Mouse (Mus musculus): ENCODE measurements around the gene Tomm22.
"Not testable (repeated sequence)": the region's sequence is repeated elsewhere in the genome, so short reads cannot be mapped to it uniquely, and the experiment has no call there.

The Tomm22 gene

GRCm38 (mm10) chr15:79670249-79670971 lies at the start of gene Tomm22:
Tomm22 (plus strand) TSS chr15:79670861.
- DNase-seq (ENCODE audit: extremely low spot score): peak; percentile 88

GRCm38 (mm10) chr15:79630471-79630870 lies 40.2 kb upstream of the Tomm22 start:
- no peak for DNase-seq (ENCODE audit: extremely low spot score)

GRCm38 (mm10) chr15:79641135-79641817 lies 29.4 kb upstream of the Tomm22 start:
- DNase-seq (ENCODE audit: extremely low spot score): no peak

GRCm38 (mm10) chr15:79645483-79645882 lies 25.2 kb upstream of the Tomm22 start:
- DNase-seq (ENCODE audit: extremely low spot score): no peak

- DNase-seq (ENCODE audit: extremely low spot score): no peak
Observed at GRCm38 (mm10) chr15:79648130-79648529, 22.5 kb upstream of the Tomm22 start.

GRCm38 (mm10) chr15:79650569-79650968 lies 20.1 kb upstream of the Tomm22 start:
- peak; percentile 43 for DNase-seq (ENCODE audit: extremely low spot score)

- no peak for DNase-seq (ENCODE audit: extremely low spot score)
Observed at GRCm38 (mm10) chr15:79651481-79651880, 19.2 kb upstream of the Tomm22 start.

GRCm38 (mm10) chr15:79656451-79656850 lies 14.2 kb upstream of the Tomm22 start:
- DNase-seq (ENCODE audit: extremely low spot score): no peak

- peak; percentile 77 for DNase-seq (ENCODE audit: extremely low spot score)
Observed at GRCm38 (mm10) chr15:79657837-79658530, 12.7 kb upstream of the Tomm22 start.

GRCm38 (mm10) chr15:79658531-79659375 lies 11.9 kb upstream of the Tomm22 start, which contains the start of the genes Fam227a and Cby1:
Fam227a (minus strand) TSS chr15:79658956.
Cby1 (plus strand) TSS chr15:79659199.
- peak; percentile 98 for DNase-seq (ENCODE audit: extremely low spot score)

GRCm38 (mm10) chr15:79661852-79662251 lies 8.8 kb upstream of the Tomm22 start:
- peak; percentile 22 for DNase-seq (ENCODE audit: extremely low spot score)

GRCm38 (mm10) chr15:79664666-79665065 lies 6.0 kb upstream of the Tomm22 start:
- DNase-seq (ENCODE audit: extremely low spot score): no peak

GRCm38 (mm10) chr15:79669195-79669594 lies 1.5 kb upstream of the Tomm22 start:
- DNase-seq (ENCODE audit: extremely low spot score): no peak

GRCm38 (mm10) chr15:79670972-79671299 lies 275 bp downstream of the Tomm22 start:
- no peak for DNase-seq (ENCODE audit: extremely low spot score)

GRCm38 (mm10) chr15:79671828-79672348 lies 1.2 kb downstream of the Tomm22 start:
- DNase-seq (ENCODE audit: extremely low spot score): not testable (repeated sequence)

- no peak for DNase-seq (ENCODE audit: extremely low spot score)
Observed at GRCm38 (mm10) chr15:79677936-79678335, 7.3 kb downstream of the Tomm22 start.

- no peak for DNase-seq (ENCODE audit: extremely low spot score)
Observed at GRCm38 (mm10) chr15:79681973-79682372, 11.3 kb downstream of the Tomm22 start.

GRCm38 (mm10) chr15:79683146-79683545 lies 12.5 kb downstream of the Tomm22 start:
- DNase-seq (ENCODE audit: extremely low spot score): no peak

- no peak for DNase-seq (ENCODE audit: extremely low spot score)
Observed at GRCm38 (mm10) chr15:79683707-79684465, 13.2 kb downstream of the Tomm22 start.

GRCm38 (mm10) chr15:79684616-79685015 lies 14.0 kb downstream of the Tomm22 start:
- no peak for DNase-seq (ENCODE audit: extremely low spot score)

All from embryo, embryonic 9.5 days (tissue).